Mouse (Mus musculus) heart, postnatal 0 days (tissue): ENCODE data around the gene Oit3. TPM values are rescaled to one million over a fixed set of nuclear protein-coding genes. Genes with fewer than 3 reads are reported as not detected.
"Not testable (repeated sequence)": the region's sequence is repeated elsewhere in the genome, so short reads cannot be mapped to it uniquely, and the experiment has no call there.

Experiments used
- ATAC-seq: fragments of 200-750 bp; cut with Nextera tagmentation; 2 replicates; pipeline ENCODE4 v1.8.0; 2017; ENCODE audit warnings: low read depth, moderate number of reproducible peaks, moderate library complexity; ENCODE audit not compliant: insufficient read depth
- DNase-seq: peaks from one replicate; pipeline ENCODE4 v3.0.0-alpha.2; 2016; ENCODE audit warnings: low spot score
- H3K27ac ChIP-seq: fragments of 300-500 bp; sonication (generic); 2 replicates; pipeline ENCODE4 v1.5.1; 2014; ENCODE audit warnings: low read depth, mild to moderate bottlenecking
- H3K27me3 ChIP-seq: fragments of 300-500 bp; sonication (generic); 2 replicates; pipeline ENCODE4 v1.6.1; 2014; ENCODE audit warnings: low read length, mixed read lengths; ENCODE audit not compliant: control insufficient read depth, insufficient read depth
- H3K36me3 ChIP-seq: fragments of 300-500 bp; sonication (generic); replicated peaks from 2 replicates; pipeline ENCODE4 v1.6.1; 2014; ENCODE audit warnings: low read length, mixed read lengths; ENCODE audit not compliant: control insufficient read depth, insufficient read depth
- H3K4me1 ChIP-seq: fragments of 300-500 bp; sonication (generic); 2 replicates; pipeline ENCODE4 v1.6.1; 2014; ENCODE audit warnings: antibody characterized with exemption; ENCODE audit not compliant: control insufficient read depth, insufficient read depth
- H3K4me2 ChIP-seq: fragments of 300-500 bp; sonication (generic); 2 replicates; pipeline ENCODE4 v1.6.1; 2014; ENCODE audit warnings: low read depth, mild to moderate bottlenecking, low read length, moderate library complexity
- H3K4me3 ChIP-seq: fragments of 300-500 bp; sonication (generic); 2 replicates; pipeline ENCODE4 v1.5.1; 2014; ENCODE audit warnings: low read depth, low read length
- H3K9ac ChIP-seq: fragments of 300-500 bp; sonication (generic); replicated peaks from 2 replicates; pipeline ENCODE4 v1.6.1; 2014; ENCODE audit warnings: low read depth, low read length, mixed read lengths
- H3K9me3 ChIP-seq: fragments of 300-500 bp; sonication (generic); replicated peaks from 2 replicates; pipeline ENCODE4 v1.6.1; 2016; ENCODE audit warnings: low read length; ENCODE audit not compliant: control insufficient read depth
- CTCF ChIP-seq: IDR thresholded peaks from 2 replicates; pipeline ENCODE4 v1.5.1; 2016; ENCODE audit warnings: antibody characterized with exemption, control low read depth, low read depth
- EP300 ChIP-seq: IDR thresholded peaks from 2 replicates; pipeline ENCODE4 v1.6.1; 2016; ENCODE audit warnings: antibody characterized with exemption, low read depth
- WGBS: fragments of 180-500 bp; shearing (Covaris S2); extraction: QIAGEN DNeasy Blood & Tissue Kit; methylation state at CpG from one replicate; pipeline ENCODE4 v1.1.7; 2014; 5-methylcytosine and 5-hydroxymethylcytosine counted together
- polyA plus RNA-seq: library from polyadenylated mRNA; unstranded; fragments of >200 nt; fragmentation: Nextera tagmentation; extraction: Ambion mirVana; gene quantifications from 2 replicates; pipeline ENCODE4 v1.2.1, GENCODE M21; 2015
- total RNA-seq: library from RNA; depleted of rRNA; stranded (reverse); fragments of >200 nt; gene quantifications from 2 replicates; pipeline ENCODE4 v1.2.3, GENCODE M21; 2014; ENCODE audit warnings: low replicate concordance

Gene Oit3
- total and polyA plus RNA-seq, 2 experiments from 2014 or later: 3.0 to 8.2 TPM

DNA sequence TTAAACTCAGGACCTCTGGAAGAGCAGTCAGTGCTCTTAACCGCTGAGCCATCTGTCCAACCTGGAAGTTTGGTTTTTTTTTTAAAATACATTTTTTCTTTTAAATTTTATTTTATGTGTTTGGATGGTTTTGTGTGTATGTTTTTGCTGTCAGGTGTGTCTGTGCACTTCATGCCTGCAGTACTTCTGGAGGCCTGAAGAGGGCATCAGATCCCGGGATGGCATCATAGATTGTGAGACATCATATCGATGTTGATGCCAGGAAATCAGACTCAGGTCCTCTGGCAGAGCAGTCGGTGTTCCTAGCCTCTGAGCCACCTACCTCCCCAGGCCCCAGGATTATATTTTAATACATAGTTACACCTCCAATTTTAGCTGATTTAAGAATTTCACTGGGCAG, 27.9 kb downstream of the Oit3 start:
- H3K9me3 ChIP-seq: no peaks in the 10 kb centered on the region
- H3K36me3 ChIP-seq: no peaks in the 10 kb centered on the region
- no peaks in the 10 kb centered on the region for H3K27me3 ChIP-seq
- H3K4me2 ChIP-seq: no peak overlapping the region
- no peak for TF ChIP-seq EP300
- TF ChIP-seq CTCF: no peak
- H3K9ac ChIP-seq: no peak overlapping the region
- H3K4me1 ChIP-seq: no peaks in the 10 kb centered on the region
- H3K4me3 ChIP-seq: no peak overlapping the region
- 85% methylated on average over 4 of the region's 4 CpGs for WGBS
- ATAC-seq (no peak), DNase-seq (no peak)
- no peak overlapping the region for H3K27ac ChIP-seq

DNA sequence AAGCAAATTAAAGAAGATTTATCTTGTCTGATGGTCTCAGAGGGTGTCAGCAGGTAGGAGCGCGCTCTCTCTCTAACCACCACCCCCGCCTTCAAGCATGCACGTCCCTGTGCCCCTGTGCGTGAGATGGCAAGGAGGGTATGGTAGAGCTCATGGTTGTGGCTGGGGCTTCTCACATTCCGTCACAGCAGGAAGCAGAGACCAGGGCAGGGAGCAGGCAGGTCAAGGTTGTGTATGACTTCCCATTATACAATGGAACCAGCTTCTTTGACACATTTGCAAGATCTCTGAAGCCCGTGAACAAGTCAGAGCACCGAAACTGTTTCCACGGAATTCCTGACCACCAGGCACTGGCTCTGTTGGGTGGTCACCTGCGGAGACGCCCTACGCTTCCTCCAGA, 31.3 kb downstream of the Oit3 start:
- TF ChIP-seq CTCF: no peak
- no peak for TF ChIP-seq EP300
- no peaks in the 10 kb centered on the region for H3K36me3 ChIP-seq
- H3K4me3 ChIP-seq: no peak overlapping the region
- WGBS: 78% methylated on average over 12 of the region's 12 CpGs
- H3K27ac ChIP-seq: no peak overlapping the region
- H3K27me3 ChIP-seq: no peaks in the 10 kb centered on the region
- H3K4me2 ChIP-seq: no peak overlapping the region
- no peaks in the 10 kb centered on the region for H3K9me3 ChIP-seq
- ATAC-seq (no peak), DNase-seq (no peak)
- H3K4me1 ChIP-seq: no peaks in the 10 kb centered on the region
- H3K9ac ChIP-seq: no peak overlapping the region

DNA sequence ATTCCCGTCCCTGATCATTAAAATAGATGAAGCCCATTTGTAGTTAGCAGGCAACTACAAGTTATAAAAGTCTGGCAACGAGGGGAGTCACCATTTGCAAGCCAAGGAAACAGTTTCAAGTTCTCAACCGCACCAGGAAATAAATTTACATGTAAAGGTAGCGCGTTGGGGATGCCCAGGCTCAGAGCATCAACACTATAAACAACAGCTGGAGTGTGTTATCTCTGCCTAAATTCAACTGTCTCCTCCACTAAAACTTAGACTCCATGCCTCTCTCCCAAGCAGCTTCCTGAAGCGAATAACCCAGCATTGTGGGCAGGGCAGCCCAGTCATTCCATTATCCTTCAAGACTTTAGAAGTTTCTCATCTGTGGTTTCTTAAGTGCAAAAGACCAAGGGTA, 33.1 kb downstream of the Oit3 start:
- Histone ChIP-seq H3K9me3 (no peaks in the 10 kb centered on the region), H3K4me3 (no peak overlapping the region), H3K4me1 (no peaks in the 10 kb centered on the region; the same call in 1 of the 2 replicates), H3K36me3 (no peaks in the 10 kb centered on the region), H3K27ac (no peak overlapping the region), H3K4me2 (no peak overlapping the region), H3K9ac (no peak overlapping the region), H3K27me3 (no peaks in the 10 kb centered on the region)
- ATAC-seq: no peak
- WGBS: 62% methylated on average over 6 of the region's 6 CpGs
- TF ChIP-seq EP300 (no peak), CTCF (no peak)
- no peak for DNase-seq

DNA sequence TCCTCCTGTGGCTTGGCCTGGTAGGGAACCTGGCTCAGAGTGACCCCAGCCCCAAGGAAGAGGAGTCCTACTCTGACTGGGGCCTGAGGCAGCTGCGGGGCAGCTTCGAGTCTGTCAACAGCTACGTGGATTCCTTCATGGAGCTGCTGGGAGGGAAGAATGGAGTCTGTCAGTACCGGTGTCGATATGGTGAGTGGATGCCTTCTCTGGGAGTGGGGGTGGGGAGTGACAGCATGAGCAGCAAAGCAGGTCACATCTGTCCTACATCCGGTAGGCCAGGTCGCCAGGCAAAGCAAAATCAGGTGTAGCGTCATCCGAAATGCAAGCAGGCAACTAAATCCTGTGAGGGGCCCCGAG, 37.8 kb downstream of the Oit3 start:
- 31% methylated on average over 10 of the region's 10 CpGs for WGBS
- Histone ChIP-seq H3K9ac (no peak overlapping the region), H3K9me3 (no peaks in the 10 kb centered on the region), H3K27ac (no peak overlapping the region), H3K4me3 (no peak overlapping the region), H3K27me3 (no peaks in the 10 kb centered on the region), H3K36me3 (no peaks in the 10 kb centered on the region), H3K4me2 (peak overlapping the region; percentile 41), H3K4me1 (no peaks in the 10 kb centered on the region; the same call in 1 of the 2 replicates)
- no peak for ATAC-seq
- TF ChIP-seq EP300: no peak
- TF ChIP-seq CTCF: no peak
- DNase-seq: no peak

DNA sequence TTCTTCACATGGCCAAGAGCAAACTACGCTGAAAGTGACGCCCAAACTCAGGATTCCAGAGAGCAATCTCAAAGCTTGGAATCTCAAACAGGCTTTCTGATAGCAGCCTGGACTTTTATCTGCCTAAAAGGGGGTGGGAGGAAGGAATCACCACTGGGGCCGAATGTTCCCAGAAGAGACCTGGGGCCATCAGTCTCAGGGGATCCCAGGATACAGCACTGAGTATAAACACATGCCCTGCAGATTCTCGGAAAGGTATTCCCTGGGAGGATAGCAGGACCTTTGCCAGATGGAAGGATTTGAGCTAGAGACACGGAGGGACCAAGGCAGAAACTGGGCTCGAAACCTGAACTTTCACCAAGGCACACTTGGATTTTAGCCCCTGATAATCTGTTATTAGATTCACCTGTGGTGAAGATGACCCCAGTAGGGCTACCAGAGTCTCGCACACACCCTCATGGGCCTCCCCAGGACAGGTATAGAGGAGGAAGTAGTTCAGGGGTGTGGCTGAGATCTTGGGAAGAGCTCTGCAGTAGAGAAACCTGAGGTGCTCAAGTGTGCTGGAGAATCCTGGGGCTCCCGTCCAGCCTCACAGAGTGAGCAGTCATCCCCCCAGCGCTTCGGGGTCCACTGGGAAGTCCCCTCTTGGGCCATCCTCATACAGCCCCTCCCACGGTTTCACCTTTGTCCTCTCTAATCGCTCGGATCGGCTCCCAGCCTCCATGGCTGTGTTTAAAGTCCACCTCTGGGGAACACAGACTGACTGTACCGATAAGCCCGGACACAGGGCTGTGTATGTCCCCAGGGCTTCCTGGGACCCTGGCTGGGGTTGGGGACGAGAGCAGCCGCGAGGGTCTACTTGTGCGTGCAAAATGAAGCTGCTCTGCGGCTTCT, 38.4 kb downstream of the Oit3 start, which contains the start of gene Pla2g12b:
Gene Pla2g12b (plus strand): TSS at position 762 of the 894 bp plus-strand sequence.
- Histone ChIP-seq H3K4me1 (no peaks in the 10 kb centered on the region; the same call in 1 of the 2 replicates), H3K27me3 (no peaks in the 10 kb centered on the region), H3K9ac (no peak within 1 kb of the TSS), H3K4me3 (no peak within 1 kb of the TSS), H3K9me3 (no peaks in the 10 kb centered on the region), H3K4me2 (peak within 1 kb of the TSS; percentile 41), H3K27ac (no peak within 1 kb of the TSS), H3K36me3 (no peaks in the 10 kb centered on the region)
- ATAC-seq: no peak
- 39% methylated on average over 21 of the region's 21 CpGs for WGBS
- no peak for DNase-seq
- TF ChIP-seq EP300 (no peak), CTCF (no peak)

DNA sequence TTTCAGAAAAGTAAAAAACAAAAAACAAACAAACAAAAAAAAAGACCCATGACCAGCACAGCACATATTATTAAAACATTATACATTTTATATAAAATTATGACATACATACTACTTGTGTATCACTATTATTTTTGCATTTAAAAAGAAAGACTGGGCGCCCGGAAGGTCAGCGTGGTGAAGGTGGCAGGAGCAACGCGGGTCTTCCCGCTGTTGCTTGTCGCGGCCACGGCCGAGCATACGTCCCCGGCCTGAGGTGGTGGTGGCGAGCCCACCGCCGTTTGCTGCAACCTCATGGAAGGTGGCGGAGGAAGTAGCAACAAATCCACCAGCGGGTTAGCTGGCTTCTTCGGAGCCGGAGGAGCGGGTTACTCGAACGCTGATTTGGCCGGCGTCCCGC, 46.1 kb downstream of the Oit3 start, which contains the start of gene Gm10273:
Gene Gm10273 (plus strand): TSS at position 172 of the 400 bp plus-strand sequence.
- H3K27me3 ChIP-seq, ATAC-seq: not testable (repeated sequence)
- 85% methylated on average over 8 of the region's 25 CpGs for WGBS

More for the DNA sequence above, 46.1 kb downstream of the Oit3 start, which contains the start of gene Gm10273:
- not testable (repeated sequence) for H3K4me2 ChIP-seq, DNase-seq, H3K9me3 ChIP-seq, H3K4me1 ChIP-seq, H3K27ac ChIP-seq, H3K4me3 ChIP-seq, H3K36me3 ChIP-seq, H3K9ac ChIP-seq
